Mouse (Mus musculus): ENCODE data around the gene Pld3. TPM values are rescaled to one million over a fixed set of nuclear protein-coding genes. Genes with fewer than 3 reads are reported as not detected.

Gene Pld3
- polyA plus RNA-seq, 1 experiment from 2014 or later, result 49.3 TPM

DNA sequence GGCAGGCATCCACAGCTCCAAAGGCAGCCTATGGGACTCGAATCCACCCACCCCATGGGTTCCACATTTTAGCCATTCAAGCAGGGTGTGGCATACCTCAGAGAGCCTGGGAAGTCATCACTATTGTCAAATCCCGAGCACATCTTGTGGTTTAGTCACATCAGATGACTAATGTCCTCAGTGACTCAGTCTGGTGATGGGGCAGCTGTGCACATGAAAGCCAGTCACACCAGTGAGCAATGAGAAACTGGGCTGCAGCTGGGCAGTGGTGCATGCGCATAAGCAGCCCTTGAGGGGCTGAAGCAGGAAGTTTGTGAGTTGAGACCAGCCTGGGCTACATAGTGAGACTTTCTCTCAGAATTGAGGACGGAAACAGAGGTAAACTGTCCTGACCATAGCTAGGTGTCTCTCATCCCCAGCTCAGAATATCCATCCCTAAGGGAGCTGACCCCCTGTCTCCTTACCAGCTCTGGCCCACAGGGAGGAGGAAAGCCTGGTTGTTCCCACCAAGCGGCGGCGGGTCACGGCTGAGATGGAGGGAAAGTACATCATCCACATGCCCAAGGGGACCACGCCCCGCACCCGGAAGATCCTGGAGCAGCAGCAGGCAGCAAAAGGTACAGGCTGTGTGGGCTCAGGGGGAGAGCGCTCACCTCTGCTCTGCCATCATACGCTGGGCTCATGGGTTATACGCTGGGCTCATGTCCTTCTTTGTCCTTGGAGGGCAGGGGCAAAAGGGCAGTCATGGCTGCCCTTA, 21.3 kb upstream of the Pld3 start:
- Histone ChIP-seq H3K36me3 (replicated peaks; ENCODE audit: insufficient read depth, low read length) (peaks cover 39% of the 10 kb centered on the region), H3K27ac (ENCODE audit: low read depth) (no peak overlapping the region), H3K4me2 (ENCODE audit: low read depth, low read length) (no peak overlapping the region), H3K9ac (replicated peaks) (no peak overlapping the region), H3K9me3 (ENCODE audit: low read length) (no peaks in the 10 kb centered on the region), H3K4me3 (ENCODE audit: low read depth, low read length) (no peak overlapping the region), H3K4me1 (ENCODE audit: insufficient read depth) (no peaks in the 10 kb centered on the region), H3K27me3 (ENCODE audit: insufficient read depth, low read length) (no peaks in the 10 kb centered on the region)
- DNase-seq (no peak), ATAC-seq (no peak)
- 88% methylated on average over 14 of the region's 14 CpGs for WGBS (ENCODE audit: insufficient replicate concordance)
- TF ChIP-seq EP300 (IDR thresholded peaks at IDR 0.05; ENCODE audit: low read depth) (no peak), CTCF (IDR thresholded peaks at IDR 0.05; ENCODE audit: low read depth) (no peak)

DNA sequence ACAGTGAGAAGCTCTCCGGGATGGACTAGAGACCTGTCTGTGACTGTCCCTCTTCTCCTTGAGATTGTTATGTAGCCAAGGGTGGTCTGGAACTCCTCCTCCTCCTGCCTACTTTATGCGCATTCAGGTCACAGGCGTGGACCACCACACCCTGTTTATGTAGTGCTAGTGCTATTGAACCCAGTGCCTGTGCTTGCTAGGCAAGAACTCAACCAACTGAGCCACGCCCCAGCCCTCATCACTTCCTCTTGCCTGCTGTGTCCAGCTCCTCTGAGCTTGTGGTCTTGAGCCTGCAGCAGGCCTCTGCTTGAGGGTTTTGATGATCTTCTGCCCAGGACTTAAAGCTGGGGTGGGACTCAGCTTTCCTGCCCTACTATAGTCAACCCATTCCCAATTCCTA, 19.1 kb upstream of the Pld3 start:
- Histone ChIP-seq H3K36me3 (replicated peaks; ENCODE audit: insufficient read depth, low read length) (peaks cover 49% of the 10 kb centered on the region), H3K27me3 (ENCODE audit: insufficient read depth, low read length) (no peaks in the 10 kb centered on the region), H3K4me2 (ENCODE audit: low read depth, low read length) (no peak overlapping the region), H3K4me3 (ENCODE audit: low read depth, low read length) (no peak overlapping the region), H3K9ac (replicated peaks) (no peak overlapping the region), H3K27ac (ENCODE audit: low read depth) (no peak overlapping the region), H3K4me1 (ENCODE audit: insufficient read depth) (no peaks in the 10 kb centered on the region), H3K9me3 (ENCODE audit: low read length) (no peaks in the 10 kb centered on the region)
- TF ChIP-seq EP300 (IDR thresholded peaks at IDR 0.05; ENCODE audit: low read depth) (no peak), CTCF (IDR thresholded peaks at IDR 0.05; ENCODE audit: low read depth) (no peak)
- ATAC-seq (no peak), DNase-seq (no peak)
- 79% methylated on average over 4 of the region's 4 CpGs for WGBS (ENCODE audit: insufficient replicate concordance)

DNA sequence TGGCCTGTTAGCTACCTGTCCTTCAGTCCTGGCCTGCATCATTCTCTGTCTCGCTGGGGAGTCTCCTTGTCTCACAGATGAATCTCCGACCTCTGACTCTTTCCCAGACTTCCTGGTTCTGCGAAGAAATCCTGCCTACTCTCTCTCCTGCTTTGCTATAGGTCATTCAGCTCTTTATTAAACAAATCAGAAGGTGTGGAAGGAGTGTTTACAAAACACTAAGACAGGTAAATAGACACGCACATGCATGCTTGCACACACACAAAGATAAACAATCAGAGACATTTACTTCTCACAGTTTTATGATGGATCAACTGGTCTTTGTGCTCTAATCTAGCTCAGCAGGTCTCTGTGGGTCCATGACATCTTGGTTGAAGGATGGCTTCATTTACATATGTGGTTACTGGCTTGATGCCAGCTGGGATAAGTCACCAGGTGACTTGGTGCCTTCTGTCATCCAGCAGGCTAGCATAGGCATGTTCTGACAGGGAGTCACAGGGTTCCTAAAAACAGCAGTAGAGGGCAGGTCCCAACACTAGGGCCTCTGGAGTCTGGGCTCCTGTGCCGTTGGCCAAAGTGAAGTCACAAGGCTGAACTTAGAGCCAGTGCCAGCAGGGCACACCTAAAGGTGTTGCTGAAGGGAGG, 16.7 kb upstream of the Pld3 start:
- ATAC-seq, result no peak
- H3K4me2 ChIP-seq (ENCODE audit: low read depth, low read length), result no peak overlapping the region
- no peak overlapping the region for H3K4me3 ChIP-seq (ENCODE audit: low read depth, low read length)
- no peak for DNase-seq
- no peaks in the 10 kb centered on the region for H3K4me1 ChIP-seq (ENCODE audit: insufficient read depth)
- H3K27me3 ChIP-seq (ENCODE audit: insufficient read depth, low read length), result no peaks in the 10 kb centered on the region
- H3K9me3 ChIP-seq (ENCODE audit: low read length), result no peaks in the 10 kb centered on the region
- TF ChIP-seq EP300 (IDR thresholded peaks at IDR 0.05; ENCODE audit: low read depth), result no peak
- TF ChIP-seq CTCF (IDR thresholded peaks at IDR 0.05; ENCODE audit: low read depth), result no peak
- 80% methylated on average over 5 of the region's 5 CpGs for WGBS (ENCODE audit: insufficient replicate concordance)
- no peak overlapping the region for H3K9ac ChIP-seq (replicated peaks)
- H3K27ac ChIP-seq (ENCODE audit: low read depth), result no peak overlapping the region
- H3K36me3 ChIP-seq (replicated peaks; ENCODE audit: insufficient read depth, low read length), result peaks cover 46% of the 10 kb centered on the region

DNA sequence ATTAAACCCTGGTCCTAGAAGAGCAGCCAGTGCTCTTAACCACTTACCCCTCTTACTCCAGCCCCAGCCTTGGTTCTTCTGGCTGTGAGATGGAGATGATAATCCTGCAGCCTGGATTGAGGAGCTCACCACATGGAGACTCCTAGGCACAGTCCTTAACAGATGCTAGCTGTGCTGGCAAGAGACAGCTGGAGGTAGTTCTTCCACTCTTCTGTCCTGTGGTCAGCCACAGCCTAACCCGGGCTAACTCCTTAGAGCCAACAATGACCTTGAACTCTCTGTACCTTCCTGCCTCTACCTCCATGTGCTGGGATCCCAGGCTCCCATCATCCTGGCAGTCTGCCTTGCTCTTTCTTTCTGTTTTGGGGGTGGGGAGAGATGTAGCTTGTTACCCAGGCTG, 8.0 kb upstream of the Pld3 start:
- H3K4me3 ChIP-seq (ENCODE audit: low read depth, low read length), result no peak overlapping the region
- H3K4me2 ChIP-seq (ENCODE audit: low read depth, low read length), result no peak overlapping the region
- H3K36me3 ChIP-seq (replicated peaks; ENCODE audit: insufficient read depth, low read length), result peaks cover 28% of the 10 kb centered on the region
- H3K4me1 ChIP-seq (ENCODE audit: insufficient read depth), result no peaks in the 10 kb centered on the region
- ATAC-seq (no peak), DNase-seq (no peak)
- 53% methylated on average over 1 of the region's 1 CpGs for WGBS (ENCODE audit: insufficient replicate concordance)
- H3K9me3 ChIP-seq (ENCODE audit: low read length), result no peaks in the 10 kb centered on the region
- H3K27ac ChIP-seq (ENCODE audit: low read depth), result no peak overlapping the region
- no peak overlapping the region for H3K9ac ChIP-seq (replicated peaks)
- H3K27me3 ChIP-seq (ENCODE audit: insufficient read depth, low read length), result no peaks in the 10 kb centered on the region
- no peak for TF ChIP-seq EP300 (IDR thresholded peaks at IDR 0.05; ENCODE audit: low read depth)

DNA sequence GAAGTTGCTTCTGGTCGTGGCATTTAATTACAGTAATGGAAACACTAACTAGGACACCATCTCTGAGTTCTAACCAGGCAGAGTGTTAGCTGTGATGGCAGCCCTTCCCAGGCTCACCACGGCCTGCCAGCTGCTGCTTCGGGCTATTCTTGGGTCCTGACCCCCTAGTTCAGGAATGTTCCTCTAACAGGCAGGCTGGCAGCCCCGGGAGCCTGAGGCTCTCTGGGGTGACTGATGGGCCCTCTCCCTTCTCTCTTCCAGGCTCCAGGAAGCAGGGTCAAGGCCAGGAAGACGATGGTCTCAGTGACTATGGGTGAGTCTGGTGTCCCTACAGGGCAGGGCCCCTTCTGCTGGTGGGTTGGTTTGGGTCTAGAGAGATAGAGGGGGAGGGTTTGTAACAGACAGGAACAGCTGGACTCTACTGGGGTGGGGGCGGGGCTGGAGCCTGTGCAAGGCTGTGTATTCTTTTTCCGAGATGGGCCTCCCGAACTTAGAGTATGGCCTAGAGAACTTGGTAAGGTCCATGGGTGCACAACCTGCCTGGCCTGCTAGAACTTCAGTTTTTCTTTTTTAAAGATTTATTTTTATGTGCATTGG, 7.4 kb upstream of the Pld3 start:
- no peak overlapping the region for H3K27ac ChIP-seq (ENCODE audit: low read depth)
- no peaks in the 10 kb centered on the region for H3K4me1 ChIP-seq (ENCODE audit: insufficient read depth)
- H3K27me3 ChIP-seq (ENCODE audit: insufficient read depth, low read length), result no peaks in the 10 kb centered on the region
- DNase-seq, result no peak
- no peaks in the 10 kb centered on the region for H3K9me3 ChIP-seq (ENCODE audit: low read length)
- ATAC-seq, result no peak
- no peak for TF ChIP-seq CTCF (IDR thresholded peaks at IDR 0.05; ENCODE audit: low read depth)
- TF ChIP-seq EP300 (IDR thresholded peaks at IDR 0.05; ENCODE audit: low read depth), result no peak
- H3K9ac ChIP-seq (replicated peaks), result no peak overlapping the region
- WGBS (ENCODE audit: insufficient replicate concordance), result 57% methylated on average over 8 of the region's 8 CpGs
- H3K4me3 ChIP-seq (ENCODE audit: low read depth, low read length), result no peak overlapping the region
- peaks cover 25% of the 10 kb centered on the region for H3K36me3 ChIP-seq (replicated peaks; ENCODE audit: insufficient read depth, low read length)
- H3K4me2 ChIP-seq (ENCODE audit: low read depth, low read length), result no peak overlapping the region

DNA sequence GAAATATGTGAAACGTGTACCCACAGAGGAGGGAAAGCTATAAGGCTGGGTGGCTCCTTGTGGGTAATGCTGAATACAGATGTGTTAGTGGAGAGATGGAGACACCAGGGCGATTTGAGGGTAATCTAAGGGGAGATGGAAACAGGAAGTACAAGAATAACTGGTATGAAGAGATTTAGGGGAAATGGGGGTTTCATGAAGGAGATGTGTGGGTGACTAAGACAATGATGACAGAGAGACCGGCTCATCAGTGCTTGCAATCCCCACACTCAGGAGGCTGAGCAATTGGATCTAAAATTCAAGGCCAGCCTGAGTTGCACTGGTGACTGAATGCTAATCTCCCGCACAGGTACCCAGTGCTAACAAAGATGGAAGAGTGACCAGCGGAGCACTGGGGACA, 948 bp downstream of the Pld3 start:
- H3K4me3 ChIP-seq (ENCODE audit: low read depth, low read length), result peak overlapping the region; percentile 59; the same call in 1 of the 2 replicates
- 43% methylated on average over 5 of the region's 5 CpGs for WGBS (ENCODE audit: insufficient replicate concordance)
- no peak for TF ChIP-seq CTCF (IDR thresholded peaks at IDR 0.05; ENCODE audit: low read depth)
- TF ChIP-seq EP300 (IDR thresholded peaks at IDR 0.05; ENCODE audit: low read depth), result no peak

More for the DNA sequence above, 948 bp downstream of the Pld3 start:
- Histone ChIP-seq H3K27me3 (ENCODE audit: insufficient read depth, low read length) (no peaks in the 10 kb centered on the region), H3K36me3 (replicated peaks; ENCODE audit: insufficient read depth, low read length) (no peaks in the 10 kb centered on the region), H3K9ac (replicated peaks) (no peak overlapping the region), H3K4me2 (ENCODE audit: low read depth, low read length) (peak overlapping the region; percentile 81), H3K4me1 (ENCODE audit: insufficient read depth) (peaks cover 10% of the 10 kb centered on the region), H3K9me3 (ENCODE audit: low read length) (no peaks in the 10 kb centered on the region), H3K27ac (ENCODE audit: low read depth) (no peak overlapping the region)
- DNase-seq (no peak), ATAC-seq (no peak)
